Comparison of ENCODE assay signal across 15 mouse cellular contexts in the genomic region with DNA sequence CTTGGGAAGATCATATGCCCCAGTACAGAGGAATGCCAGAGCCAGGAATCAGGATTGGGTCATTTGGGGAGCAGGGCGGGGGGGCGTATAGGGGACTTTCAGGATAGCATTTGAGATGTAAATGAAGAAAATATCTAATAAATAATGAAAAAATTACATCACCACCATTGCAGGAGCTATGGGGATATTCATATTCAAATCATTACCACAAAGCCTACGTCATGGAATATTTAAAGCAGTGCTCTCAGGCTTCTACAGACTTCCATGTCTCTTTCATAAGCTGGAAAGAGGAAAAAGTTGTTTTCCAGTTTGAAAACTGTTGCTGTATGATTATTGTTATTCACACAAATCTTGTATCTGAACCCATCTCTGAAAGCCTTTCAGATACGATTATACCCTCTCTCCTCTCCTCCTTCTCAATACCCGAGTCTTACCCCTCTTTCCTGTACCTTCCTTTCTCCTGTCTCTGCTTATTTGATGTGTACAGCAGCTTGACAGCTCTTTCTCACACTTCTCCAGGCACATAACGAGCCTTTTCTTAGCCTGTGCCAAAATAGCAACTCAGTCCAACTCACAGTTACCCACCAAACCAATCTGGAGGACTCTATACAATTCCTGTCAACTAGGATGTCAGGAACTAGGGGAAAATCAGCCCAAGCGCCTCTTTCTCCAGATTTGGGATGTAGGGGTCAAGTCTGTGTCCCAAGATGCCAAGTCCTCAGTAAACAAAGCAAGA.
"Had no signal": no experiment of that assay in that cellular context is flagged by ENCODE, and none has a peak within 500 bp of the region (broad histone marks: within the 10 kb centered on the region; RNA-seq: fewer than 3 reads in every experiment).

No protein-coding gene starts in this region.

- H3K4me3 ChIP-seq: limb, embryonic 13.5 days; midbrain, embryonic 12.5 days; stomach, embryonic 15.5 days had no signal

- H3K4me1 ChIP-seq: limb, embryonic 13.5 days; midbrain, embryonic 12.5 days; stomach, embryonic 15.5 days had no signal

- H3K9ac ChIP-seq: limb, embryonic 13.5 days; liver, embryonic 14.5 days; midbrain, embryonic 12.5 days; stomach, embryonic 15.5 days had no signal

- H3K9me3 ChIP-seq: limb, embryonic 13.5 days; midbrain, embryonic 12.5 days; stomach, embryonic 15.5 days had no signal

- ATAC-seq: intestine, postnatal 0 days had no signal

- H3K27ac ChIP-seq: kidney, postnatal 0 days; limb, embryonic 13.5 days; liver, embryonic 14.5 days; midbrain, embryonic 12.5 days; stomach, embryonic 15.5 days had no signal

- H3K27me3 ChIP-seq: limb, embryonic 13.5 days; midbrain, embryonic 12.5 days; stomach, embryonic 15.5 days had no signal

- H3K36me3 ChIP-seq: limb, embryonic 13.5 days; midbrain, embryonic 12.5 days; stomach, embryonic 15.5 days had no signal

- H3K4me2 ChIP-seq: limb, embryonic 13.5 days; midbrain, embryonic 12.5 days; stomach, embryonic 15.5 days had no signal

- DNase-seq: kidney, adult 8-10 months; kidney, postnatal 36 days; layer of hippocampus, adult 9-11 months; layer of hippocampus, postnatal 36 days; left cerebral cortex, postnatal 4 days; lung, adult 18-20 months; spleen, adult 18-20 months; thymus, adult 2 months; thymus, postnatal 25 days had no signal
